Mouse (Mus musculus) left cerebral cortex, adult 2 months (tissue): ENCODE data around the gene Blzf1. TPM values are rescaled to one million over a fixed set of nuclear protein-coding genes. Genes with fewer than 3 reads are reported as not detected.

Experiments
- DNase-seq, 2 experiments: peaks; one replicate each; pipeline ENCODE4 v3.0.0; 2021 to 2022; ENCODE audit warnings: low spot score in 2 of 2, mixed read lengths in 1 of 2; ENCODE audit errors: extremely low spot score in 1 of 2
- H3K27ac ChIP-seq: fragments of 200-600 bp; 2 replicates; pipeline ENCODE4 v1.8.1; 2022
- H3K4me3 ChIP-seq: fragments of 200-600 bp; 2 replicates; pipeline ENCODE4 v1.8.1; 2022
- CTCF ChIP-seq: fragments of 200-600 bp; IDR thresholded peaks from 2 replicates; pipeline ENCODE4 v1.8.1; 2022; ENCODE audit warnings: antibody characterized with exemption, mild to moderate bottlenecking, moderate library complexity
- intact Hi-C: fragments of 180-260 bp; cut with DNase I; formaldehyde crosslinking; loops from one replicate; pipeline ENCODE4 v1.15.1; 2025
- total RNA-seq, 2 experiments: library from RNA; stranded (reverse); gene quantifications; 2 replicates each; pipeline ENCODE4 v1.2.3; 2021

Gene Blzf1
- total RNA-seq, 2 experiments from 2014 or later = 22.0 to 24.1 TPM

GRCm38 (mm10) chr1:164321408-164321807, 14.1 kb upstream of the Blzf1 start:
- intact Hi-C loops = loop anchor here (10.0 kb wide), 1 partner anchor 363 kb away; no protein-coding TSS in a partner anchor
- DNase-seq = no peak
- peak overlapping the region; percentile 25; the same call in 1 of the 2 replicates for H3K27ac ChIP-seq
- H3K4me3 ChIP-seq = no peak overlapping the region
- no peak for TF ChIP-seq CTCF

GRCm38 (mm10) chr1:164320731-164321130, 13.4 kb upstream of the Blzf1 start:
- peak overlapping the region; percentile 25; the same call in 1 of the 2 replicates for H3K27ac ChIP-seq

GRCm38 (mm10) chr1:164319542-164320140, 12.4 kb upstream of the Blzf1 start:
- peak overlapping the region; percentile 38; the same call in 1 of the 2 replicates for H3K27ac ChIP-seq
- intact Hi-C loops = loop anchor here (5.0 to 10.0 kb wide), 6 partner anchors 118 to 1005 kb away; partner anchors contain the start of gene Tiprl
- no peak for TF ChIP-seq CTCF
- no peak overlapping the region for H3K4me3 ChIP-seq
- DNase-seq = no peak

More at GRCm38 (mm10) chr1:164320731-164321130, 13.4 kb upstream of the Blzf1 start:
- H3K4me3 ChIP-seq = no peak overlapping the region
- intact Hi-C loops = loop anchor here (10.0 kb wide), 1 partner anchor 364 kb away; no protein-coding TSS in a partner anchor
- TF ChIP-seq CTCF = no peak
- DNase-seq = no peak

DNA sequence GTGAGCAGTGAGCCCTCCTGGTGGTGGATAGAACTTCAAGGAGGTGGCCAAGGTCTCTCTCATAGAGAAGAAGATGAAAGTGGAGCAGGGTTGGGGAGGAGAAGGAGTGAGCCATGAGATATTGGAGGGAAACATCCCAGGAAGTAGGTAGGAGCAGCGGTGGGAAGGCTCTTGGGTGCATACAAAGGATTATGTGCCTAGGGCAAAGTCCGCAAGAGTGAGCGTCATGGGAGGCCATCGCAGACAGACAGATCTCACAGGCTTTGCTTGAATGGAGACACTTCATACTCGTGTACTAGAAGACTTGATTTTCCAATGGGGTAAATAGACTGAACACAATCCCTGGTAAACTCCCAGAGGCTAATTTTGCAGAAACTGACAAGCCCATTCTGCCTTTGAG, 11.2 kb upstream of the Blzf1 start:
- intact Hi-C loops = loop anchor here (5.0 to 10.0 kb wide), 5 partner anchors 119 to 1006 kb away; partner anchors contain the start of gene Tiprl
- no peak for DNase-seq
- Histone ChIP-seq H3K27ac (no peak overlapping the region), H3K4me3 (no peak overlapping the region)
- TF ChIP-seq CTCF = no peak

DNA sequence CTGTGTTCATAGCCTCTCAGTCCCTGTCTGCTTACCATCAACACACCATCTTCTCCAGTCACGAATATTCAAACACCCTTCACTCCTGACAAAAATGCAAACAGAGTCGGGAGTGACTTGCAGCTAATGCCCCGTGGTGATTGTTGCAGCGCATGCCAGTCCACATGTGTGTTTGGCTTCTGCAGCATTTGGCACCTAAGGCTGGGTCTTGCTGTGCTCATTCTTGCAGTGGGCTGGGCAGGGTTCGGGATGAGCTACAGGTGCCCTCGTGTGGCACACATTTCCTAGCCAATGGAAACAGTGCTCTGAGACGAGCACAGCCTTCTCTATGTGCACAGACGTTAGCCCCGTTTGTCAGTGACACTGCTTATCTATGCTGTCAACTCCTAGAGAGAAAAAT, 10.0 kb upstream of the Blzf1 start:
- intact Hi-C loops = loop anchor here (5.0 to 10.0 kb wide), 5 partner anchors 120 to 1008 kb away; partner anchors contain the start of gene Tiprl
- no peak for DNase-seq
- H3K27ac ChIP-seq = no peak overlapping the region
- no peak overlapping the region for H3K4me3 ChIP-seq
- no peak for TF ChIP-seq CTCF

GRCm38 (mm10) chr1:164316697-164317096, 9.4 kb upstream of the Blzf1 start:
- DNase-seq = peak; percentile 77 to 85
- Histone ChIP-seq H3K27ac (no peak overlapping the region), H3K4me3 (no peak overlapping the region)
- peak; percentile 89 for TF ChIP-seq CTCF
- intact Hi-C loops = loop anchor here (1.0 to 10.0 kb wide), 6 partner anchors 121 to 1008 kb away; partner anchors contain the start of gene Tiprl

DNA sequence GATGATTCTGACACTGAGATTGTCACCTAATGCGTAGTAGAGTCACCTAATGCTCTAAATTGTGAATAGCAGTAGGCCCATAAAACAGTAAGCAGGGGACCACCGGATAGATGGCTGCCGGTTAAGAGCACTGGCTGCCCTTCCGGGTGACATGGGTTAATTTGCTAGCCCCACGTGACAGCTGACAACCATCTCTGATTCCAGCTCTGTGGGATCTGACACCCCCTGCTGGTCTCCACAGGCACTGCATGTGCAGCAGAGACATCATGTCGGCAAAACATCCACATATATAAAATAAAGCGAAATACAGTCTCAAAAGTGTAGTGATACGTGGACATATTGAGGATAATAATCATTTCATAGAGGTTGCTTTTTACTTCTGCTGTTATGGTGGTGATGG, 8.0 kb upstream of the Blzf1 start:
- no peak for DNase-seq
- Histone ChIP-seq H3K4me3 (no peak overlapping the region), H3K27ac (no peak overlapping the region)
- peak; percentile 73 for TF ChIP-seq CTCF
- intact Hi-C loops = loop anchor here (5.0 to 10.0 kb wide), 5 partner anchors 122 to 1010 kb away; partner anchors contain the start of gene Tiprl

DNA sequence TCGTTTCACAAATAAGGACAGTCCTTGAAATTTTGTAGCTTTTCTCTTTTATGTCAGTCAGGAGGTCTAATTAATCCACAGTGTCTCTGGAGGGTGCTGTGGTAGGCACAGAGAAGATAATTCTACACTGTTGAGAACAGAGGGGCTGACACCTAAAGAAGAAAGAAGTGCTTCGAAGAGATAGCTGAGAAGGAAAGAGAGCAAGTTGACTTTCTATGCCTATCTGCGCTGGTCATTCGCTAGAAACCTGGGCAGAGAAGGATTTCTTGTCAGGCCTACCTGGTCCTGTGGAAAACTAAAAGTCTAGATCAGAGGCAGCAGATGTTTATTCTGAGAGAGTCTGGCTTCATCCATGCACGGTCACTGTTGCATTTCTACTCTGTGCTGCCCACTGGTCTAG, 6.8 kb upstream of the Blzf1 start:
- no peak for TF ChIP-seq CTCF

DNA sequence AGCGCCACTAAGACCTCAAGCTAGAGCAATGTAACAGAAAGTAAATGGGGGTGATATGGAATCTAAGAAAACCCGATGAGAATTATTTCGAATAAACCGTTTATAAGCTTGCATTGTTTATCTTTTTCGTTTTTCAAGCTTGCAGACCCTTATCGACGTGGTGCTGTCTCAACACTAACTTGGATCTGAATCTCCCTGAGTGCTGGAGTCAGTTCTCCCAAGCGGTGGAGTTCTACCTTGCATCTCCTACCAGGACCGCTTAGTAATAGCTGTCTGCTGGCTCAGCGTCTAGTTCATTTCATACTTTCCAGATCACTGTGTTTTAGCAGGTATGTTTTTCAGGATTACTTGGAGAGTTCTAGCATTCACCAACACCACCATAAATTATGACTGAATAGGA, 633 bp upstream of the Blzf1 start:
- no peak for DNase-seq
- no peak; the same call in 1 of the 2 replicates for TF ChIP-seq CTCF
- Histone ChIP-seq H3K4me3 (peak overlapping the region; percentile 55), H3K27ac (peak overlapping the region; percentile 56)
- intact Hi-C loops = no loop called here

More for the DNA sequence above, 6.8 kb upstream of the Blzf1 start:
- Histone ChIP-seq H3K4me3 (no peak overlapping the region), H3K27ac (no peak overlapping the region)
- intact Hi-C loops = loop anchor here (10.0 kb wide), 2 partner anchors 921 to 1011 kb away; partner anchors contain the start of gene Tiprl
- DNase-seq = no peak

GRCm38 (mm10) chr1:164303821-164304220, 3.5 kb downstream of the Blzf1 start, which contains the start of gene Nme7:
Gene Nme7, plus strand, starts transcription at chr1:164304121.
- intact Hi-C loops = no loop called here
- no peak within 1 kb of the TSS for H3K4me3 ChIP-seq
- H3K27ac ChIP-seq = no peak within 1 kb of the TSS
- no peak for DNase-seq
- no peak for TF ChIP-seq CTCF

DNA sequence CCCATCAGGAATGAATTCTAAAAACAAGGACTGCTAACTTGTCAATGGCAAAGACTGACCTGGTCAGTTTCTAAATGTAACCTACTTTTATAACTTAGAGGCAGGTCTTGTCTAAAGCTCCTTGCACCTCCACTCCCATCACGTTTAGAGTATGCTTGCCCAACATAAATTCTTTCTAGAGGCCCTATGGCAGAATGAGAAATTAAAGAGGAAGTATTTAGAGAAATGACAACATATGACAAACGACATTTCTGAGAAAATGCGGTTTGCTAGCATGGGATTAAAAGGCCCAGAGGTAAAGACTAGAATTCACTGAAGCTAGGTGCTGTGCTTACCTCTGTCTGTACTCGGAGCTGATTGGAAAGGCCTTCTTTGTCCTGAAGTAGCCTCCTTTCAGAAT, 5.3 kb downstream of the Blzf1 start:
- Histone ChIP-seq H3K4me3 (no peak overlapping the region), H3K27ac (no peak overlapping the region)
- no peak for DNase-seq
- intact Hi-C loops = no loop called here
- no peak for TF ChIP-seq CTCF

- Histone ChIP-seq H3K4me3 (no peak overlapping the region), H3K27ac (no peak overlapping the region)
- no peak for DNase-seq
- intact Hi-C loops = no loop called here
- TF ChIP-seq CTCF = no peak
Observed at GRCm38 (mm10) chr1:164296473-164296872, 10.8 kb downstream of the Blzf1 start.

- no peak for TF ChIP-seq CTCF
- Histone ChIP-seq H3K4me3 (no peak overlapping the region), H3K27ac (no peak overlapping the region)
- DNase-seq = no peak
- intact Hi-C loops = no loop called here
Observed at GRCm38 (mm10) chr1:164294071-164294470, 13.2 kb downstream of the Blzf1 start.
